Comparison of ENCODE assay signal across 12 mouse cellular contexts in the genomic region with DNA sequence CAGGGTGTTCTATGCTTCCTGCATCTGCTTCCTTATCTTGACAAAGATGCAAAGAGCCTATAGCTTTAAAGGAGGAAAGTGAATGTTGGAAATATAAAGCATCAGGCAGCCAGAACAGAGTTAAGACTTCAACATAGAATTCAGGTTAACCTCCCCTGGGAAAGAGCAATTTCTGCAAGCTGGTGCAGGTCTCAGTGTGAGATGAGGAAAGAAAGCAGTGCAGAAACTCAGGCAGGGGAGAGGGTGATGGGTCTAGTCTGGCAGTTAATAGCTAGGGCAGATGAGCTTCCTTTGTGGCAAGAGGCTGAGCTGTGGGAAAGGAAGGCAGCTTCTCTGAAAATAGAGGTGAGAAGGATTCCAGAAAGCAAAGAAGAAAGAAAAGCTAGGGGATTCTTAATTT.
"Had no signal": no experiment of that assay in that cellular context is flagged by ENCODE, and none has a peak within 500 bp of the region (broad histone marks: within the 10 kb centered on the region; RNA-seq: fewer than 3 reads in every experiment).

No protein-coding gene starts in this region.

- H3K9ac ChIP-seq: kidney, embryonic 15.5 days; limb, embryonic 13.5 days; liver, embryonic 14.5 days; neural tube, embryonic 13.5 days; stomach, embryonic 15.5 days had no signal

- DNase-seq: kidney, adult 2 months; kidney, postnatal 14 days; left cerebral cortex, postnatal 4 days; lung, adult 18-20 months; right cerebral cortex, postnatal 4 days; thymus, adult 2 months; thymus, postnatal 25 days had no signal

- H3K4me1 ChIP-seq: kidney, embryonic 15.5 days; neural tube, embryonic 13.5 days; stomach, embryonic 15.5 days had no signal

- H3K36me3 ChIP-seq: kidney, embryonic 15.5 days; limb, embryonic 13.5 days; neural tube, embryonic 13.5 days; stomach, embryonic 15.5 days had no signal

- H3K4me2 ChIP-seq: kidney, embryonic 15.5 days; limb, embryonic 13.5 days; neural tube, embryonic 13.5 days; stomach, embryonic 15.5 days had no signal

- H3K27ac ChIP-seq: kidney, embryonic 15.5 days; limb, embryonic 13.5 days; liver, embryonic 14.5 days; neural tube, embryonic 13.5 days; stomach, embryonic 15.5 days had no signal

- H3K27me3 ChIP-seq: kidney, embryonic 15.5 days; limb, embryonic 13.5 days; neural tube, embryonic 13.5 days; stomach, embryonic 15.5 days had no signal

- H3K4me3 ChIP-seq: kidney, embryonic 15.5 days; limb, embryonic 13.5 days; neural tube, embryonic 13.5 days; stomach, embryonic 15.5 days had no signal

- H3K9me3 ChIP-seq: kidney, embryonic 15.5 days; limb, embryonic 13.5 days; neural tube, embryonic 13.5 days; stomach, embryonic 15.5 days had no signal
